Mouse (Mus musculus): ENCODE data around the gene Pdzd7. TPM values are rescaled to one million over a fixed set of nuclear protein-coding genes. Genes with fewer than 3 reads are reported as not detected.

Pdzd7 gene
- total RNA-seq, 2 experiments from 2014 or later, result 5.2 to 6.1 TPM

GRCm38 (mm10) chr19:45015518-45016281 lies 29.8 kb downstream of the Pdzd7 start:
- intact Hi-C loops (cut with DNase I), result loop anchor here (1.0 to 2.0 kb wide), 2 partner anchors 16 to 27 kb away; partner anchors contain the start of gene Sema4g
- DNase-seq (ENCODE audit: extremely low spot score in 1 of 2, low spot score in 2 of 2), result peak in 1 of 2 experiments; percentile 52
- Histone ChIP-seq H3K4me3 (peak overlapping the region; percentile 56), H3K27ac (peak overlapping the region; percentile 97)
- no peak for TF ChIP-seq CTCF (IDR thresholded peaks at IDR 0.05)

GRCm38 (mm10) chr19:45014981-45015402 lies 30.5 kb downstream of the Pdzd7 start:
- Histone ChIP-seq H3K4me3 (peak overlapping the region; percentile 56), H3K27ac (peak overlapping the region; percentile 80)
- TF ChIP-seq CTCF (IDR thresholded peaks at IDR 0.05), result no peak
- intact Hi-C loops (cut with DNase I), result no loop called here
- no peak for DNase-seq (ENCODE audit: extremely low spot score in 1 of 2, low spot score in 2 of 2)

- peak within 1 kb of the TSS; percentile 56 for H3K4me3 ChIP-seq
- peak within 1 kb of the TSS; percentile 80 for H3K27ac ChIP-seq
- intact Hi-C loops (cut with DNase I), result no loop called here
- no peak for TF ChIP-seq CTCF (IDR thresholded peaks at IDR 0.05)
- DNase-seq (ENCODE audit: extremely low spot score in 1 of 2, low spot score in 2 of 2), result no peak
Measured at GRCm38 (mm10) chr19:45014335-45014971, 31.1 kb downstream of the Pdzd7 start, which contains the start of gene Lzts2. Lzts2 (plus strand) TSS chr19:45014414.

GRCm38 (mm10) chr19:45013581-45014225 lies 31.8 kb downstream of the Pdzd7 start:
- H3K27ac ChIP-seq, result no peak overlapping the region; the same call in 1 of the 2 replicates
- intact Hi-C loops (cut with DNase I), result no loop called here
- TF ChIP-seq CTCF (IDR thresholded peaks at IDR 0.05), result no peak
- DNase-seq (ENCODE audit: extremely low spot score in 1 of 2, low spot score in 2 of 2), result no peak
- H3K4me3 ChIP-seq, result no peak overlapping the region

- peak; percentile 67 for TF ChIP-seq CTCF (IDR thresholded peaks at IDR 0.05)
- intact Hi-C loops (cut with DNase I), result loop anchor here (1.0 kb wide), 1 partner anchor 19 kb away; no protein-coding TSS in a partner anchor
- Histone ChIP-seq H3K4me3 (no peak overlapping the region), H3K27ac (no peak overlapping the region)
- DNase-seq (ENCODE audit: extremely low spot score in 1 of 2, low spot score in 2 of 2), result no peak
Measured at GRCm38 (mm10) chr19:45012636-45013035, 32.9 kb downstream of the Pdzd7 start.

GRCm38 (mm10) chr19:45012219-45012618 lies 33.3 kb downstream of the Pdzd7 start:
- intact Hi-C loops (cut with DNase I), result loop anchor here (1.0 kb wide), 1 partner anchor 19 kb away; no protein-coding TSS in a partner anchor
- Histone ChIP-seq H3K27ac (no peak overlapping the region), H3K4me3 (no peak overlapping the region)
- DNase-seq (ENCODE audit: extremely low spot score in 1 of 2, low spot score in 2 of 2), result no peak
- no peak for TF ChIP-seq CTCF (IDR thresholded peaks at IDR 0.05)

GRCm38 (mm10) chr19:45010646-45011045 lies 34.9 kb downstream of the Pdzd7 start:
- no peak overlapping the region for H3K4me3 ChIP-seq
- no peak for TF ChIP-seq CTCF (IDR thresholded peaks at IDR 0.05)
- intact Hi-C loops (cut with DNase I), result no loop called here
- DNase-seq (ENCODE audit: extremely low spot score in 1 of 2, low spot score in 2 of 2), result no peak
- H3K27ac ChIP-seq, result no peak overlapping the region

GRCm38 (mm10) chr19:45007425-45008191 lies 37.9 kb downstream of the Pdzd7 start:
- H3K4me3 ChIP-seq, result no peak overlapping the region; the same call in 1 of the 2 replicates
- intact Hi-C loops (cut with DNase I), result no loop called here
- no peak overlapping the region for H3K27ac ChIP-seq
- no peak for TF ChIP-seq CTCF (IDR thresholded peaks at IDR 0.05)
- no peak for DNase-seq (ENCODE audit: extremely low spot score in 1 of 2, low spot score in 2 of 2)

- no peak for DNase-seq (ENCODE audit: extremely low spot score in 1 of 2, low spot score in 2 of 2)
- intact Hi-C loops (cut with DNase I), result no loop called here
- Histone ChIP-seq H3K27ac (peak overlapping the region; percentile 85), H3K4me3 (peak overlapping the region; percentile 98)
- TF ChIP-seq CTCF (IDR thresholded peaks at IDR 0.05), result no peak
Measured at GRCm38 (mm10) chr19:45007021-45007420, 38.5 kb downstream of the Pdzd7 start.

- intact Hi-C loops (cut with DNase I), result no loop called here
- H3K27ac ChIP-seq, result peak within 1 kb of the TSS; percentile 85
- no peak for TF ChIP-seq CTCF (IDR thresholded peaks at IDR 0.05)
- peak; percentile 95 to 97 for DNase-seq (ENCODE audit: extremely low spot score in 1 of 2, low spot score in 2 of 2)
- H3K4me3 ChIP-seq, result peak within 1 kb of the TSS; percentile 98
Measured at GRCm38 (mm10) chr19:45005957-45006712, 39.4 kb downstream of the Pdzd7 start, which contains the start of gene Mrpl43. Mrpl43 (minus strand) TSS chr19:45006442.
